Mouse (Mus musculus) hindbrain, embryonic 11.5 days (tissue): Measurements from ENCODE around the gene Slc39a9. TPM values are rescaled to one million over a fixed set of nuclear protein-coding genes. Genes with fewer than 3 reads are reported as not detected.

Experiments
- ATAC-seq: fragments of 200-750 bp; cut with Nextera tagmentation; 2 replicates; pipeline ENCODE4 v1.8.0; 2017; ENCODE audit warnings: mild to moderate bottlenecking, moderate TSS enrichment, moderate library complexity; ENCODE audit not compliant: low FRiP score
- DNase-seq: peaks from one replicate; pipeline ENCODE4 v3.0.0-alpha.2; 2015; ENCODE audit warnings: low spot score
- H3K27ac ChIP-seq: fragments of 300-500 bp; sonication (generic); 2 replicates; pipeline ENCODE4 v1.5.1; 2014; ENCODE audit warnings: mild to moderate bottlenecking, low read depth, low read length
- H3K27me3 ChIP-seq: fragments of 300-500 bp; sonication (generic); 2 replicates; pipeline ENCODE4 v1.6.1; 2014; ENCODE audit warnings: mild to moderate bottlenecking, low read length, moderate library complexity, mixed read lengths; ENCODE audit not compliant: control insufficient read depth, insufficient read depth
- H3K36me3 ChIP-seq: fragments of 300-500 bp; sonication (generic); 2 replicates; pipeline ENCODE4 v1.6.1; 2014; ENCODE audit warnings: mild to moderate bottlenecking, low read length, moderate library complexity, mixed read lengths; ENCODE audit not compliant: control insufficient read depth, insufficient read depth
- H3K4me1 ChIP-seq: fragments of 300-500 bp; sonication (generic); replicated peaks from 2 replicates; pipeline ENCODE4 v1.6.1; 2014; ENCODE audit warnings: low read length, mixed read lengths; ENCODE audit not compliant: control insufficient read depth, insufficient read depth
- H3K4me2 ChIP-seq: fragments of 300-500 bp; sonication (generic); replicated peaks from 2 replicates; pipeline ENCODE4 v1.6.1; 2014; ENCODE audit warnings: mild to moderate bottlenecking, low read depth, low read length
- H3K4me3 ChIP-seq: fragments of 300-500 bp; sonication (generic); 2 replicates; pipeline ENCODE4 v1.5.1; 2014; ENCODE audit warnings: low read depth, low read length
- H3K9ac ChIP-seq: fragments of 300-500 bp; sonication (generic); 2 replicates; pipeline ENCODE4 v1.6.1; 2014; ENCODE audit warnings: low read depth, low read length
- H3K9me3 ChIP-seq: fragments of 300-500 bp; sonication (generic); 2 replicates; pipeline ENCODE4 v1.6.1; 2016; ENCODE audit warnings: low read length; ENCODE audit not compliant: control insufficient read depth
- WGBS: fragments of 180-500 bp; shearing (Covaris S2); extraction: QIAGEN DNeasy Blood & Tissue Kit; methylation state at CpG from one replicate; pipeline ENCODE4 v1.1.7; 2014; 5-methylcytosine and 5-hydroxymethylcytosine counted together
- polyA plus RNA-seq: library from polyadenylated mRNA; unstranded; fragments of >200 nt; fragmentation: Nextera tagmentation; extraction: Ambion mirVana; gene quantifications from 2 replicates; pipeline ENCODE4 v1.2.1, GENCODE M21; 2014

The Slc39a9 gene
- polyA plus RNA-seq, 1 experiment from 2014 or later, result 24.9 TPM

DNA sequence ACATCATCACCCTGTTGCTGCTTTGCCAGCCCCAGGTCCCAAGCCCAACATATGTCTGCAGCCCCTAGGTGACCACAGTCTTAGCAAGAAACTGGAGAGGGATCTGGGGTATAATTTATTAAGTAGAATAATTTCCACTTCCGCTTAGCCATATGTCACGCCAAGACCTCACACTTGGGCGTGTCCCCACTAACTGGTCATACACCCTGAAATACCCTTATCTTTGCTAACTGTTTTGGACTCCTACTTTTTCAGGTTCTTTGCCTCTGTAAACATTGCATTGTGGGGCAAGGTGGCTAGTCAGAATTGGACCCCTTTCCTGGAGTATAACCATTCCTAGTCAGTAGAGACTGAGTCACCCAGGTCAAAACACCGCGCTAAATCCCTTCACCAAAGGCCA is 41.3 kb upstream of the Slc39a9 start:
- Histone ChIP-seq H3K9me3 (no peaks in the 10 kb centered on the region), H3K9ac (no peak overlapping the region), H3K4me2 (no peak overlapping the region), H3K27ac (no peak overlapping the region), H3K4me1 (no peaks in the 10 kb centered on the region; the same call in 1 of the 2 replicates), H3K36me3 (no peaks in the 10 kb centered on the region), H3K27me3 (no peaks in the 10 kb centered on the region), H3K4me3 (no peak overlapping the region)
- 91% methylated on average over 5 of the region's 5 CpGs for WGBS
- DNase-seq (no peak), ATAC-seq (no peak)

DNA sequence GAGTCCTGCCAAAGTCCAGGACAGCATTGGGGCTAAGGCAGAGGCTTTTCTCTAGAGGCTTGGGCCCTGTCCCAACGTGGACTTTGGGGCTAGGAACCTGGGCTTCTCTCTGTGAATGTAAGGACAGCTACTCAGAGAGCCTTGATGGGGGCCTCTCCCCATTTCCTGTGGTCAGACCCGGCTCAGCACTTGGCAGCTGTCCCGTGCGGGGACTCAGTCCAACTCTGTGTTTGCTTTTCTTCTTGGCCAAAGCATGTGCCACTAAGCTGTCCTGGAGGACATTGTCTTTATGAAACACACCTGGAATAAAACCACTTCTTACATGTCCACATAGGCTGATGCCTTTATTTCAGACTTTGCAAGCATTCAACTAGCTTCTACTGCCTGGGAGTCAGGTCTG is 40.1 kb upstream of the Slc39a9 start:
- Histone ChIP-seq H3K4me2 (no peak overlapping the region), H3K9ac (no peak overlapping the region), H3K27ac (no peak overlapping the region), H3K9me3 (no peaks in the 10 kb centered on the region), H3K4me3 (no peak overlapping the region), H3K4me1 (no peaks in the 10 kb centered on the region), H3K36me3 (no peaks in the 10 kb centered on the region), H3K27me3 (no peaks in the 10 kb centered on the region)
- no peak for DNase-seq
- WGBS, result 60% methylated on average over 4 of the region's 4 CpGs
- no peak for ATAC-seq

DNA sequence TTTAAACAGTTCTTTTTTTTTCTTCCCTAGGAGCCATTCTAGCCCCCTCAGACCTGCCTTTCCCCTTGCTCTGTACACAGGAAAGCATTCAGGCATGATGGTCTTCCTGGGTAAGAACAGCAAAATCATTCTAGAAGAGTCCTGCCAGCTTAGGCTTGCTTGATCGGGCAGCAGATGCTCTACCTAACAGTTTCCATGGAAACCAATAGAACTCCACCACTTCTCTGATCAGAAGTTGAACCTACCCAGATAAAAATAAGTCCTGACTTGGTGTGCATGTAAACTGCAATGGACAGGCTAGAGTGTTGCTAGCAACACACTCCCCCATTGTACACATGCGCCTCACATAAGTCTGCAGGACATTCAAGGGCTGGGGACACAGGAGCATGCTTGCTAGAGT is 39.5 kb upstream of the Slc39a9 start:
- no peak for ATAC-seq
- no peaks in the 10 kb centered on the region for H3K36me3 ChIP-seq
- H3K9ac ChIP-seq, result no peak overlapping the region
- no peaks in the 10 kb centered on the region for H3K4me1 ChIP-seq
- no peak overlapping the region for H3K4me2 ChIP-seq
- no peaks in the 10 kb centered on the region for H3K9me3 ChIP-seq
- no peaks in the 10 kb centered on the region for H3K27me3 ChIP-seq
- H3K27ac ChIP-seq, result no peak overlapping the region
- no peak overlapping the region for H3K4me3 ChIP-seq
- 90% methylated on average over 2 of the region's 2 CpGs for WGBS
- no peak for DNase-seq

DNA sequence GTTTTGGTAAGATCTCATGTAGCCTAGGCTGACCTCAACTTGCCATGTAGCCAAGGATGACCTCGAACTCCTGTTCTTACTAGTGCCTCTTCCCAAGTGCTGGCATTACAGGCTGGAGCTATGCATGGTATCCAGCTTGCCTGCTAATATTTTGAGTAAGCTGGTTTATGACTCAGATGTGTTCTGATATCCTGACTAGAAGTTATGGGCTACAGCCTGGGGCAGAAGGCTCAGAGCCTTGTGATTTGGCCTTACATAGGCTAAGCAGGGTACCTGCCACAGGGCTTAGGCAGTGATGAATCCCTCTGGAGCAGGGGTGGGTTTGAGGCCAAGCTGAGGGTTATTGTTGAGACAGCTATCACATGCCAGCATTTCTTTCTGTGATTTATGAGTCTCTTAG is 35.1 kb upstream of the Slc39a9 start:
- H3K9ac ChIP-seq, result no peak overlapping the region
- H3K27me3 ChIP-seq, result no peaks in the 10 kb centered on the region
- 83% methylated on average over 1 of the region's 1 CpGs for WGBS
- ATAC-seq (no peak), DNase-seq (no peak)
- H3K9me3 ChIP-seq, result no peaks in the 10 kb centered on the region
- no peak overlapping the region for H3K4me2 ChIP-seq
- no peaks in the 10 kb centered on the region for H3K36me3 ChIP-seq
- H3K4me1 ChIP-seq, result no peaks in the 10 kb centered on the region
- no peak overlapping the region for H3K27ac ChIP-seq
- H3K4me3 ChIP-seq, result no peak overlapping the region

DNA sequence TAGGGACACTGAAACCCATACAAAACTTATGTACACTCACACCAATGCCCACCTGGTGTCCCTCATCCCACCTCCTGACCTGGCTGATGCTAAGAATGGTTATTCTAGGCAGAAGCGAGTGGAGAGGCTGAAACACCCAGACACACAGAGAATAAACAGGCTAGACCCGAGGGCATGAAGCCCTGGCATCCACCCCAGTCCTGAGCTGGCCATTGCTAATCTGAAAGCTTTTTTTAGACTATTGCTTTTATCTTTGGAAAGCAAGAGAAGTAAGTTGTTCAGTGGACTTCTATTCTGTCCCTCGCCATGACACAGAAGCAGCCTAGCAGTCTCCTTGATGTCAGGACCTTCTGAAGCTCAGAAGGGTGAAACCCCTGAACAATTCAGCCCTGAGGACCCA is 33.8 kb upstream of the Slc39a9 start:
- H3K27ac ChIP-seq, result no peak overlapping the region
- WGBS, result 85% methylated on average over 3 of the region's 3 CpGs
- DNase-seq (no peak), ATAC-seq (no peak)
- H3K9ac ChIP-seq, result no peak overlapping the region
- no peaks in the 10 kb centered on the region for H3K4me1 ChIP-seq
- no peak overlapping the region for H3K4me3 ChIP-seq
- no peaks in the 10 kb centered on the region for H3K36me3 ChIP-seq
- no peaks in the 10 kb centered on the region for H3K27me3 ChIP-seq
- no peak overlapping the region for H3K4me2 ChIP-seq
- H3K9me3 ChIP-seq, result no peaks in the 10 kb centered on the region

DNA sequence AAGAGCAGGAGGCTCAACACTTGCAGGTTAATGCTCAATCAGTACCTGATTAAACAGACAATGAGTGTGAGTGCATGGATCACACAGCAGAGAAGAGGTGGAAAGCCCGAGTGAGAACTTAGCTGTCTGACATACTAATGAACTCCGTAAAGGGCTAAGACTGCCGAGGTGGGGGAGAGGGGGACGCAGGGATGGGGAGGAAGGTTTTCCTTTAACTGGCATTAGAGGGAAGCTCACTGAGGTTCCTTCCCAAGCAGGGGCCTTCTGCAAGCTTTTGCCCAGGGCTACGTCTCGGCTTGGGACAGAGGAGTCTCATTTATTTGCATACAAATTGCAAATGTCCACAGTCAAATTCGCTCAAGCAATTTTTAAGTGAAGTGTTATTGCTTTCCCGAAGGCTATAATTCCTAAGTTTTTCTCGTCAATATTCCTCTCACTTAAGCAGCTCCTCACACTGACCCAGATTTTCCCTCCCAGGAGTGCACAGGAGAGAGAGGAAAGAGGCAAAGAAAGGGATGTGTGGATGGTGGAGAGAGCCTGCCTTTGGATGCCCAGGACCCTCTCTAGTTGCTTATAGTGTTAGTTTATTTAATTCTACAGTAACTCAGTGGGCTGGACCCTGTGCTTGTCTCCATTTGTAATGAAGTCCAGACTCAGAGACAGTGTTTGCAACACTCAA is 31.4 kb upstream of the Slc39a9 start:
- Histone ChIP-seq H3K4me2 (no peak overlapping the region), H3K4me3 (no peak overlapping the region), H3K27me3 (no peaks in the 10 kb centered on the region), H3K27ac (no peak overlapping the region), H3K9me3 (no peaks in the 10 kb centered on the region), H3K4me1 (no peaks in the 10 kb centered on the region), H3K36me3 (no peaks in the 10 kb centered on the region), H3K9ac (no peak overlapping the region)
- DNase-seq (no peak), ATAC-seq (no peak)
- WGBS, result 72% methylated on average over 9 of the region's 9 CpGs

DNA sequence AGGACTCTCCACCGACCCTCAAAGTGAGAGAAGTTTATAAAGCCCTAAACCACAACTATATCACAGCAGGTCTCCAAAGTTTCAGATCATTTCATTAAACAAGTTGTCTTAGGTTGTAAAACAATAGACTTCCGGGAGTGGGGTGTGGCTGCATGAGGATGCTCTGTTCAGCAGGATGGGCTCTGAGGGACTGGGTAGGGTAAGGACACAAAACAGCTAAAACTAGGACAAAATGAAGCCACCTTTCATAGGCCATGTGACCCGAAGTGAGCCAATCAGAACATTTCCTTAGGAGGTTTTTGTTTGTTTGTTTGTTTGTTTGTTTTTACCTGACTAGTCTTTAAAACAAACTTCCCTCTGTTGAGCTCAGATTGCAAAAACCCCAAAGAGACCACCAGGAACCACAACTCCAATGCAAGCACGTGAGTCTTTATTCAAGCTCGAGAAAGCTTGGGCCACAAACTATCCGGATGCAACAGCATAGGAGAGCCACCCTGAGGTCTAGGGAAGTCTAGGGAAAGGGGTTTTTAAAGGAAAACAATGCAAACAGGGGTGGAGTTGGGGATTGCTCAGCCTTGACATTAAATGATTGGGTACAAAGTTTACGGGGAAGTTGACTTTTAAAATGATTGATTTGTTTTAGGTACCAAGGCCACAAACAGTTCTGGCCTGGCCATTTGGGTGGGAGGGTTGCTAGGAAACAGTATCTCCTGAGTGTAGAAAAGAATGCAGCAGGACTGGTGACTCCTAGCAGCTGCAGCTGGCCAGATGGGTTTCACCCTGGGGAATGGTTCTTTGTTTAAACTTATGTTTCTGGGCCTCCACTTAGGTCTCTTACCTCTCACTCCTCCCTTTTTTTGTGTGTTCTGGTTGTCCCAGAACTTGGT is 28.1 kb upstream of the Slc39a9 start:
- Histone ChIP-seq H3K4me2 (no peak overlapping the region), H3K9ac (no peak overlapping the region), H3K4me3 (no peak overlapping the region), H3K9me3 (no peaks in the 10 kb centered on the region), H3K36me3 (no peaks in the 10 kb centered on the region), H3K27ac (no peak overlapping the region), H3K4me1 (no peaks in the 10 kb centered on the region), H3K27me3 (no peaks in the 10 kb centered on the region)
- ATAC-seq, result no peak
- 49% methylated on average over 7 of the region's 7 CpGs for WGBS
- no peak for DNase-seq

DNA sequence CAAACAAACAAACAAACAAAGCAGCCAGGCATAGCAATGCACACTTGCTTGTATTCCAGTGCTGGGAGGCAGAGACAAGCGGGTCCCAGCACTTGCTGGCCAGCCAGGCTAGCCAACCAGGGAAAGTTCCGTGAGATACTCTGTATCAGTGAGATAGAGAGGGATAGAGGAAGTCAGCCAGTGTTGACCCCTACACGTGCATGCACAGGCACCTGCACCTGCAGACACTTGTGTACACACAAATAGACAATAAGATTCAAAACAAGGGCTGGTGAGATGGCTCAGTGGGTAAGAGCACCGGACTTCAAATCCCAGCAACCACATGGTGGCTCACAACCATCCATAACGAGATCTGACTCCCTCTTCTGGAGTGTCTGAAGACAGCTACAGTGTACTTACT is 23.2 kb upstream of the Slc39a9 start:
- H3K4me2 ChIP-seq, result no peak overlapping the region
- H3K4me3 ChIP-seq, result no peak overlapping the region
- H3K4me1 ChIP-seq, result no peaks in the 10 kb centered on the region
- no peaks in the 10 kb centered on the region for H3K36me3 ChIP-seq
- ATAC-seq (no peak), DNase-seq (no peak)
- no peaks in the 10 kb centered on the region for H3K27me3 ChIP-seq
- H3K9me3 ChIP-seq, result no peaks in the 10 kb centered on the region
- no peak overlapping the region for H3K9ac ChIP-seq
- no peak overlapping the region for H3K27ac ChIP-seq
- WGBS, result 75% methylated on average over 5 of the region's 5 CpGs

DNA sequence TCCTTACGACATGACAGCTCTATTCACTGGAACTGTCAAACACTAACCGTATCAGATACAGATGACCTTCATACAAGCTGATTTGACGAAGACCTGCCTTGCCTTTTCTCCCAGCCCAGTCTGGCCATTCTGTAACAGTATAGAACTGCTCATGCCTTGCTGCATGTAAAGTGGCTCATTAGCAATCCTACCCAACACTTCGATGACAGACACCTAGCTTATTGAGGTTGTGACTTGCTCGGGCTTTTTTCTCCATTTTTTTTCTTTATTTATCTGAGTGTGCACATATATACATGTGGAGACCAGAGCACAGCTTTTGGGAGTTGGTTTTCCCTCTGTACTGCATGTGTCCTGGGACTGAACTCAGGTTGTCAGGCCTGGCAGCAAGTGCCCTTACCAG is 11.9 kb upstream of the Slc39a9 start:
- WGBS, result 87% methylated on average over 5 of the region's 5 CpGs
- Histone ChIP-seq H3K4me2 (no peak overlapping the region), H3K4me1 (no peaks in the 10 kb centered on the region), H3K9me3 (no peaks in the 10 kb centered on the region), H3K36me3 (peaks cover 4% of the 10 kb centered on the region; the same call in 1 of the 2 replicates), H3K27me3 (no peaks in the 10 kb centered on the region), H3K9ac (no peak overlapping the region), H3K4me3 (no peak overlapping the region), H3K27ac (no peak overlapping the region)
- DNase-seq (no peak), ATAC-seq (no peak)
